Mouse (Mus musculus) frontal cortex, adult 2 months (tissue): ENCODE data around the gene Nfasc. TPM values are rescaled to one million over a fixed set of nuclear protein-coding genes. Genes with fewer than 3 reads are reported as not detected.

Source experiments
- DNase-seq, 2 experiments: peaks; one replicate each; pipeline ENCODE4 v3.0.0; 2022; ENCODE audit warnings: low spot score in 1 of 2; ENCODE audit errors: extremely low spot score in 1 of 2
- polyA plus RNA-seq: library from polyadenylated mRNA; depleted of rRNA; stranded (reverse); fragments of >200 nt; gene quantifications from 2 replicates; pipeline ENCODE4 v1.2.3, GENCODE M21; 2012; rRNA removed

Gene Nfasc
- polyA plus RNA-seq, 1 experiment, result 77.6 TPM

GRCm38 (mm10) chr1:132516776-132517175 lies 224.8 kb downstream of the Nfasc start:
- no peak for DNase-seq

GRCm38 (mm10) chr1:132515339-132515738 lies 226.3 kb downstream of the Nfasc start:
- DNase-seq, result no peak

Other genes starting within 250 kb of the Nfasc start
- gene Tmem81, start 235.6 kb downstream of the Nfasc start, polyA plus RNA-seq, result 5.1 and 6.4 TPM in 2 replicates
- 35.6 and 39.8 TPM in 2 replicates for gene Cntn2, start 198.5 kb downstream of the Nfasc start, polyA plus RNA-seq
- gene Lrrn2, start 138.5 kb upstream of the Nfasc start, polyA plus RNA-seq, result 53.9 and 61.9 TPM in 2 replicates